Mouse (Mus musculus): ENCODE data around the gene Mgat4d. TPM values are rescaled to one million over a fixed set of nuclear protein-coding genes. Genes with fewer than 3 reads are reported as not detected.
A peak's percentile ranks its signal among the peaks of the same experiment; 100 is the strongest.
"Not testable (repeated sequence)": the region's sequence is repeated elsewhere in the genome, so short reads cannot be mapped to it uniquely, and the experiment has no call there.

Mgat4d gene
- total RNA-seq, 1 experiment: 0.31 TPM

GRCm38 (mm10) chr8:83426949-83427348, 78.7 kb downstream of the Mgat4d start:
- no peak for DNase-seq (ENCODE audit: low read depth, low spot score)
- in situ Hi-C loops (cut with MboI; ENCODE audit: low sequenced_read_pairs in 2 of 2, unreplicated experiment in 2 of 2): no loop called here
- H3K36me3 ChIP-seq (ENCODE audit: control insufficient read depth, insufficient read depth, low read length, poor library complexity, severe bottlenecking): peaks cover 4% of the 10 kb centered on the region; the same call in 1 of the 2 replicates
- H3K27ac ChIP-seq (ENCODE audit: insufficient read depth, low read depth, low read length, poor library complexity, severe bottlenecking): no peak overlapping the region
- H3K9ac ChIP-seq (ENCODE audit: insufficient read depth, low read depth, low read length, poor library complexity, severe bottlenecking): no peak overlapping the region
- H3K9me3 ChIP-seq (ENCODE audit: control insufficient read depth, insufficient read depth, low read depth, low read length): no peaks in the 10 kb centered on the region
- TF ChIP-seq ZNF384 (IDR thresholded peaks at IDR 0.05; ENCODE audit: low read depth, low read length) (no peak), CHD2 (IDR thresholded peaks at IDR 0.05; ENCODE audit: low read depth, low read length) (no peak), MAFK (IDR thresholded peaks at IDR 0.05; ENCODE audit: insufficient read depth, low read depth, low read length) (no peak), ZC3H11A (IDR thresholded peaks at IDR 0.05; ENCODE audit: borderline replicate concordance, low read depth, low read length) (no peak), HCFC1 (IDR thresholded peaks at IDR 0.05; ENCODE audit: borderline replicate concordance, insufficient read depth, low read length) (no peak)
- H3K4me1 ChIP-seq (ENCODE audit: control insufficient read depth in 2 of 2, insufficient read depth in 2 of 2, low read length in 2 of 2, poor library complexity in 1 of 2): peaks cover 3% of the 10 kb centered on the region in 2 experiments; a peak in 2 of 4 replicates
- no peak overlapping the region for H3K4me3 ChIP-seq (ENCODE audit: insufficient read depth in 1 of 2, low read depth in 1 of 2, low read length in 2 of 2, poor library complexity in 1 of 2, severe bottlenecking in 1 of 2)

- DNase-seq (ENCODE audit: low read depth, low spot score); H3K4me1 ChIP-seq (ENCODE audit: control insufficient read depth in 2 of 2, insufficient read depth in 2 of 2, low read length in 2 of 2, poor library complexity in 1 of 2); H3K27ac ChIP-seq (ENCODE audit: insufficient read depth, low read depth, low read length, poor library complexity, severe bottlenecking); in situ Hi-C loops (cut with MboI; ENCODE audit: low sequenced_read_pairs in 2 of 2, unreplicated experiment in 2 of 2); H3K9ac ChIP-seq (ENCODE audit: insufficient read depth, low read depth, low read length, poor library complexity, severe bottlenecking); H3K9me3 ChIP-seq (ENCODE audit: control insufficient read depth, insufficient read depth, low read depth, low read length); H3K36me3 ChIP-seq (ENCODE audit: control insufficient read depth, insufficient read depth, low read length, poor library complexity, severe bottlenecking): not testable (repeated sequence)
- H3K4me3 ChIP-seq (ENCODE audit: insufficient read depth in 1 of 2, low read depth in 1 of 2, low read length in 2 of 2, poor library complexity in 1 of 2, severe bottlenecking in 1 of 2): peak overlapping the region in 1 of 2 experiments; percentile 55; a peak in 1 of 4 replicates
These were observed 80.3 kb downstream of the Mgat4d start for GRCm38 (mm10) chr8:83428621-83429020.

- DNase-seq (ENCODE audit: low read depth, low spot score): peak; percentile 58
- Histone ChIP-seq H3K4me1 (ENCODE audit: control insufficient read depth in 2 of 2, insufficient read depth in 2 of 2, low read length in 2 of 2, poor library complexity in 1 of 2) (peaks cover 3% of the 10 kb centered on the region in 2 experiments; a peak in 2 of 4 replicates), H3K4me3 (ENCODE audit: insufficient read depth in 1 of 2, low read depth in 1 of 2, low read length in 2 of 2, poor library complexity in 1 of 2, severe bottlenecking in 1 of 2) (peak overlapping the region in 1 of 2 experiments; percentile 55; a peak in 3 of 4 replicates), H3K9ac (ENCODE audit: insufficient read depth, low read depth, low read length, poor library complexity, severe bottlenecking) (peak overlapping the region; percentile 62; the same call in 1 of the 2 replicates), H3K9me3 (ENCODE audit: control insufficient read depth, insufficient read depth, low read depth, low read length) (no peaks in the 10 kb centered on the region), H3K27ac (ENCODE audit: insufficient read depth, low read depth, low read length, poor library complexity, severe bottlenecking) (no peak overlapping the region), H3K36me3 (ENCODE audit: control insufficient read depth, insufficient read depth, low read length, poor library complexity, severe bottlenecking) (peaks cover 4% of the 10 kb centered on the region; the same call in 1 of the 2 replicates)
- in situ Hi-C loops (cut with MboI; ENCODE audit: low sequenced_read_pairs in 2 of 2, unreplicated experiment in 2 of 2): no loop called here
- TF ChIP-seq ZC3H11A (IDR thresholded peaks at IDR 0.05; ENCODE audit: borderline replicate concordance, low read depth, low read length): no peak
These were observed 80.8 kb downstream of the Mgat4d start for GRCm38 (mm10) chr8:83429071-83429524.

Other genes with a start within 250 kb of the Mgat4d start
- 6.4 and 7.1 TPM in 2 replicates for gene Tbc1d9, start 183.1 kb upstream of the Mgat4d start, total RNA-seq (2012; rRNA removed)
- gene Gm10645, start 182.3 kb upstream of the Mgat4d start, total RNA-seq (2012; rRNA removed): 0.58 and 1.0 TPM in 2 replicates
- gene Ucp1, start 58.1 kb upstream of the Mgat4d start, total RNA-seq (2012; rRNA removed): 0.13 and 0.16 TPM in 2 replicates
- 8.9 and 10.7 TPM in 2 replicates for gene Elmod2, start 16.0 kb upstream of the Mgat4d start, total RNA-seq (2012; rRNA removed)
- gene Clgn, start 41.4 kb downstream of the Mgat4d start, total RNA-seq (2012; rRNA removed): 13.0 and 19.2 TPM in 2 replicates
- 40.8 and 76.5 TPM in 2 replicates for gene Scoc, start 109.9 kb downstream of the Mgat4d start, total RNA-seq (2012; rRNA removed)
- gene Olfr370, start 187.3 kb downstream of the Mgat4d start, total RNA-seq (2012; rRNA removed): not detected in 2 replicates
- gene Ndufb7, start 218.2 kb downstream of the Mgat4d start, total RNA-seq (2012; rRNA removed): 236 and 275 TPM in 2 replicates